Mouse (Mus musculus): ENCODE measurements at regions not wholly inside any gene's neighbourhood (a gene's known extent, or its start where the extent isn't known, plus 50 kb on each side); places are given as distances from the start of the nearest gene placed in this dataset.

DNA sequence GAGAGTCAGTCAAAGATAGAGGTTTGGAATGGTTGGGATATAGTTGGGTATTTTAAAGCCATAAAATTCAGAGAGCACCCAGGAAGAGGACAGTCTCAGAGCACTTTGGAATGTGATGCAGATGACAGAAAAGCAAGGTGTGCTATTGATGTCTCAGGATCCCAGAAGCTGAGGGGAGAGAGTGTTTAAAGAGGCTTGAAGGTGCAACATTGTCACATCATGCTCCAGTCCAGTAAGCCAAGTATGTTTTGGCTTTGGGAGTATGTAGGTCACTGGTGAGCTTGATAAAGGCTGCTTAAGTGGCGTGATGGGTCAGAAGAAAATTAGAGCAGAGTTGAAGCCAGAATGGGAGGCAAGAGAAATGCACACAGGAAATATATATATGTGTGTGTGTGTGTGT lies 201.3 kb upstream of the Lpp start:
- in situ Hi-C loops (cut with MboI; ENCODE audit: unreplicated experiment in 2 of 2), result no loop called here

DNA sequence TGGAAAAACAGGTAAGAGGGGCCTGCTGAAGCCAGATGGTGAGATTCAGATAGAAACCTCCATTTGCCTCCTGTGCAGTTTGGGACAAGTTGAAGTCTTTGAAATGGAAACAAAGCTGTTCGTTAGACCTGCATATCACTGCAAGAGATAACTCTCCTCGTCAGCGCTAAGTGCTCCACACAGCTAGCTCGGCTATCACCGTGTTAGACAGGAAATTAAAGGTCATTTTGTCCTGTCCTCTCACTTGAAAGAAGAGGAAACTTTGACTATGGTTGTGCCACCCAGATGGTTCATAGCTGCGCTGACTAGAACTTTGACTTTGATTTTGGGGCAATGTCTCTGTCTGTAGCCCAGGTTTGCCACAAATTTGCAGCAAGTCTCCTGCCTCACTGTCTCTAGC lies 198.5 kb upstream of the Bcl6 start:
- in situ Hi-C loops (cut with MboI; ENCODE audit: unreplicated experiment in 2 of 2), result no loop called here

- in situ Hi-C loops (cut with MboI; ENCODE audit: unreplicated experiment in 2 of 2), result no loop called here
Measured at GRCm38 (mm10) chr16:24185989-24186388, 197.3 kb upstream of the Bcl6 start.

DNA sequence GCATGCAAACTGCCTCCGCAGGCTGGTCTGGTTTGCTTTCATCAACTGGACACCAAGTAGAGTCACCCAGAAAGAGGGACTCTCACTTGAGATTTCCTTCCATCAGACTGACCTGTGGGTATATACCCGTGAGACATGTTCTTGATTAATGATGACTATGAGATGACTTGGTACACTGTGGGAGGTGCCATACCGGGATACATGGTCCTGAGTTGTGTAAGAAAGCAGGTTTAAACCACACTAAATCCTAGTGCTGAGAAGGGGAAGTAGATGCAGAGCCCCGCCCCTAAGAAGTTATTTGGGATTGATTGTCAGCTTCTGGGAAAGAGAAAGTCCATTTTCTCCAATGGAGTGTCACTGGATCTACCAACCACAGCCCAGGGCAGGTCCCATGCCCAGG lies 196.2 kb upstream of the Bcl6 start:
- in situ Hi-C loops (cut with MboI; ENCODE audit: unreplicated experiment in 2 of 2), result no loop called here

DNA sequence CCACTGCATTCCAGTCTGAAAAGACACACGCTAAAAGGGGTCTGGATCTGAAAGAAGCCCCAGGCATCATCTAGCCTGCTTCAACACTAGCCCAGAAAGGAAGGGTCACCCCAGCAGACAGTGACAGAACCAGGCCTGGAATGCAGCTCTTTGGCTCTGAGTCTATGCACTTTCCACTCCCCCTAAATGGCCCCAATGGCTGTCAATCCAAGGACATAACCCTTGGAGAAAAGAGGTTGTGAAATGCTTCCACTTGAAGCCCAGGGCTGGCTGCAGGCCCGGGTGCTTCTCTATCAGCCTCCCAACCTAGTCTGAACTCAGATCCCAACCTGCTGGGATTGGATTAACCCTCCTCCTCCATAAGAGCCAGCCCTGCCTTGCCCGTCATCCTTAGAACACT lies 194.6 kb upstream of the Bcl6 start:
- in situ Hi-C loops (cut with MboI; ENCODE audit: unreplicated experiment in 2 of 2), result no loop called here

DNA sequence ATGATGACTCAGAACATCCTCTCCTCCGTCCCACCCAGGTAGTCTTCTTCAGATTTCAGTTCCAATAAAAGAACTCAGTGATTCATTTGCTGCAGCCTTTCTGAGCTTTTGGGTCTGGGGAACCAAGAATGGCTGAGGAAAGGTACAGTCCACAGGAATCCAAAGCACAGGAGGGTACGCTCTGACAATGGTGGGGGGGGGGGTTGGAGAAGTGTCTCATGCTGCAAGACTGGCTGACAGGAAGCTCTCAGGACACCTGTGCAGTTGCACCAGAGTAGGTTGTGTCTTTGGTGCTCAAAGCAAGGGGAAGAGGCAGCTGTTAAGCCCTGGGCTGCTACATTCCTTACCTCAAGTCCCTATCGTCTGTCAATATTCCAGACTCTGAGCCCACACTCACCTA lies 192.7 kb upstream of the Bcl6 start:
- in situ Hi-C loops (cut with MboI; ENCODE audit: unreplicated experiment in 2 of 2), result no loop called here

DNA sequence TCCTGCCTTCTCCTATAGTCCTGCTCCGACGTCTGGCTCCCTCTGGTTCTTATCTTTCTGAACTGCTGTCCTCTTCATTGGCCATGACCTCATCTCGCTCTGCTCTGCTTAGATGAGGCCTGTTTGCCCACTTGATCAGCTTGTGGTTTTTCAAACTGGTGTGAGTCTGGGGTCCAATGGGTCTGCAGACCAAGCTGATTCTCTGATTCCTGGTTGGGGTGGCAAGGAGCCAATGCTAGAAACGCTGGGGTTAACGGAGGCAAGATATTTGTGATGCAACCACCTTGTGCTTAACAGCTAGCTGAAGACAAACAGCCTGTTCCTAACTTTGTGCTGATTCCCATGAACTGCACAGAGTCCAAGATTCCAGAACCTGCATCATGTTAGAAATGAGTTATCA lies 192.0 kb upstream of the Bcl6 start:
- in situ Hi-C loops (cut with MboI; ENCODE audit: unreplicated experiment in 2 of 2), result no loop called here

DNA sequence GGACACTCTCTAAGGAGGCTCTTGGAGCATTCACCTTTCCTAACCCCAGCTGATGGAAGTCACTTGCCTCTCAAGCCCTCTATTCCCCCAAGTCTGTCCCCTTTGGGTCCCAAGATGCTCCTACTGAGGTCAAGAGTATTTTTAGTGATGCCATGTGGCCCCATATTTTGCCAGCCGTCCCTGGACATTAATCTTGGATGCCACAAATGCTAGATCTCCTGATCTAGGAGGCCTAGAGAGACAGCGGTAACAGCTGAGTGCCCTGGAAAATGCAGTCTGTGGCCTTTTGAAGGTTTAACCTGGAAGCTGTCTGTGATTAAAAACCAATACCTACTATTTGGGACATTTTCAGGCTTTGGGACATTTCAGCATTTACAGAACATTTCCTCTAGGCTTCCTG lies 188.9 kb upstream of the Bcl6 start:
- in situ Hi-C loops (cut with MboI; ENCODE audit: unreplicated experiment in 2 of 2), result no loop called here

DNA sequence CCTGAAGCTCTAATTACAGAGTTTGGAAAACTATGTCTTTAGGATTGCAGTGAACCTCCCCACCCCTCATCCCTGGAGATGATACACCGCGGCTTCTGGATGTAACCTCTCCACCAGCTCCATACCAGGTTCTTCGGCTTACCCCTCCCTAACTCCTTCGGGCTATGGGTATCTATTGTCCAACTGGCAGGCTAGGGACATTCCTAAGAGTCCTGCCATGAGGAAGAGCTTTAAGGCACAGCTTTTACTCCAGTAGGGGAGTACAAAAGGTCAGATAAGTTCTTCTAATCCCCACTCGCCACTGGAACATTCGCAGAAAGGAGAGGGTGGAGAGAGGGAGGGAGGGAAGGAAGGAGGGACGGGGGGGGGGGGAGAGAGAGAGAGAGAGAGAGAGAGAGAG lies 188.5 kb upstream of the Bcl6 start:
- in situ Hi-C loops (cut with MboI; ENCODE audit: unreplicated experiment in 2 of 2), result no loop called here

- in situ Hi-C loops (cut with MboI; ENCODE audit: unreplicated experiment in 2 of 2), result no loop called here
Measured at GRCm38 (mm10) chr16:24176057-24176456, 187.4 kb upstream of the Bcl6 start.

GRCm38 (mm10) chr16:24175235-24175760 lies 186.6 kb upstream of the Bcl6 start:
- in situ Hi-C loops (cut with MboI; ENCODE audit: unreplicated experiment in 2 of 2), result no loop called here

- in situ Hi-C loops (cut with MboI; ENCODE audit: unreplicated experiment in 2 of 2), result loop anchor here in 1 of 2 experiments (25.0 kb wide), 1 partner anchor 888 kb away; no protein-coding TSS in a partner anchor
Measured at GRCm38 (mm10) chr16:24174595-24174994, 185.9 kb upstream of the Bcl6 start.

DNA sequence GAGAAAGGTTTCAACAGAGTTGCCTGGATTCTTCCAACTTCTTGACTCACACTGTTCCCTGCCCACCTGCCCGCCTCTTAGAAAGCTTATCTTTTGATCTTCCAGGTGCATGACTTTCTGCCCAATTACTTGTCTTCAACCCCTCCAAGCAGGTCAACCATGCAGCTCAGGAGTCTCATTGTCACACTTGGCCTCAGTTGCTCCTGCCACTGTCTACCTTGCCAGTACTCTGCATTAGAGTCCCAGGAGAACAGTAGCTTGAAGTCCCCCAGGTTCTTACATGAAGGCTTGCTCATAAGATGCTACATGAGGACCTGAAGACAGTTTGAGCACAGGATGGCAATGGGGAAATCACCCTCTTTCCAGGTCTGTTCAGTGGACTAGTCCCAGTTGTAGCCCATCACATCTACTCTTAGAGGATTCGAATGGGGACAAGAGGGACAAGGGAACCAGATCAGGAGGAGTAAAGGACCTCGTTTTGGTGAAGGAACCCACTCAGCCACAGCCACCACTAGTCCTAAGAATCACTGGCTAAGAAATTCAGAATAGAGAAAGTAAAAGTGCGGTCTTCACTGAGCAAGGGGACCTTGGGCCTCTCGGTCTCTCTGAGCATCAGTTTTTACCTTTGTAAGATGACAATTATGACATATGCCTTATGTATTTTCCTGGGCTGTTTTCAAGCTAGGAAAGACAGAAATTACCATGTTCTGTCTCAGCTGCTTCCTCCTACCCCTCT lies 185.3 kb upstream of the Bcl6 start:
- in situ Hi-C loops (cut with MboI; ENCODE audit: unreplicated experiment in 2 of 2), result loop anchor here in 1 of 2 experiments (25.0 kb wide), 1 partner anchor 888 kb away; no protein-coding TSS in a partner anchor

GRCm38 (mm10) chr16:24172653-24173052 lies 184.0 kb upstream of the Bcl6 start:
- in situ Hi-C loops (cut with MboI; ENCODE audit: unreplicated experiment in 2 of 2), result loop anchor here in 1 of 2 experiments (25.0 kb wide), 1 partner anchor 890 kb away; no protein-coding TSS in a partner anchor

- in situ Hi-C loops (cut with MboI; ENCODE audit: unreplicated experiment in 2 of 2), result loop anchor here in 1 of 2 experiments (25.0 kb wide), 1 partner anchor 890 kb away; no protein-coding TSS in a partner anchor
Measured at GRCm38 (mm10) chr16:24172065-24172464, 183.4 kb upstream of the Bcl6 start.

GRCm38 (mm10) chr16:24171161-24171560 lies 182.5 kb upstream of the Bcl6 start:
- in situ Hi-C loops (cut with MboI; ENCODE audit: unreplicated experiment in 2 of 2), result loop anchor here in 1 of 2 experiments (25.0 kb wide), 1 partner anchor 891 kb away; no protein-coding TSS in a partner anchor

DNA sequence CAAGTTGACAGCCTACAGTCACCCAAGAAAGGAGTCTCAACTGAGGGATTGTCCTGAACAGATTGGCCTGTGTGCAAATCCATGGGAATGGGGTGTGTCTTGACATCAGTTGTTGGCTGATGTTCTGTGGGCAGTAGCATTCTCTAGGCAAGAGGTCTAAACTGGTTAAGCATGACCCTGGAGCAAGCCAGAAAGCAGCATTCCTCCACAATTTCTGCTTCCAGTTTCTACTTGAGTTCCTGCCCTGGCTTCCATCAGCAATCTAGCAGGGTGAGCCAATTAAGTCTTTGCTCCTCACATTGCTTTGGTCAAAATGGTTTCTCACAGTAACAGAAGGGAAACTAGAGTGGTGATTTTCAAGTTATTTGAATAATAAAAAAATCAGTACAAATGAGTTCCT lies 177.8 kb upstream of the Bcl6 start:
- in situ Hi-C loops (cut with MboI; ENCODE audit: unreplicated experiment in 2 of 2), result loop anchor here (5.0 to 25.0 kb wide), 4 partner anchors 91 to 1178 kb away; no protein-coding TSS in a partner anchor

- in situ Hi-C loops (cut with MboI; ENCODE audit: unreplicated experiment in 2 of 2), result loop anchor here (5.0 to 25.0 kb wide), 4 partner anchors 92 to 1179 kb away; no protein-coding TSS in a partner anchor
Measured at GRCm38 (mm10) chr16:24165461-24166081, 176.9 kb upstream of the Bcl6 start.

GRCm38 (mm10) chr16:24160705-24161285 lies 172.1 kb upstream of the Bcl6 start:
- in situ Hi-C loops (cut with MboI; ENCODE audit: unreplicated experiment in 2 of 2), result loop anchor here (5.0 to 25.0 kb wide), 5 partner anchors 168 to 1184 kb away; no protein-coding TSS in a partner anchor

GRCm38 (mm10) chr16:24159336-24159735 lies 170.7 kb upstream of the Bcl6 start:
- in situ Hi-C loops (cut with MboI; ENCODE audit: unreplicated experiment in 2 of 2), result loop anchor here (5.0 to 25.0 kb wide), 3 partner anchors 157 to 903 kb away; no protein-coding TSS in a partner anchor

DNA sequence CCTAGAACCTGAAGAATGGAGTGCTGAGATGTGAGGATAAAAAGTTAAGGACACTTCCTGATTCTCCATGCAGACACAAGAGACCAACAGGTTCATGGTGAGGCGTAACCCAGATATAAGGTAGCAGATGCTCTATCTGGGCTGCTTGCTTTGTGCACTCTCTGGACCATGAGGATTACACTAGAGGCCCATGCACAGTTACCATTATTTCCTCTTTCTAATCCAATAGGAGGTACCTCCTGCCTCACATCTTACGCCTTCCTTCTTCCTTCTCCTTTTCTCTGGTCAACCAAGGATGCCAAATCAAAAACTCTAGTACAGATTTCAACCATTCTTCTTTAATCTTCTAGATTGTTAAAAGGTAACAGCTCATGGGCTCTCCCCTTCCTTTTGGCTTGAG lies 169.1 kb upstream of the Bcl6 start:
- in situ Hi-C loops (cut with MboI; ENCODE audit: unreplicated experiment in 2 of 2), result loop anchor here (5.0 to 25.0 kb wide), 3 partner anchors 155 to 905 kb away; no protein-coding TSS in a partner anchor

All from v-Abl transformed pro-B cells (cell line).